Comparison of ENCODE assay signal across 11 mouse cellular contexts in the genomic region with DNA sequence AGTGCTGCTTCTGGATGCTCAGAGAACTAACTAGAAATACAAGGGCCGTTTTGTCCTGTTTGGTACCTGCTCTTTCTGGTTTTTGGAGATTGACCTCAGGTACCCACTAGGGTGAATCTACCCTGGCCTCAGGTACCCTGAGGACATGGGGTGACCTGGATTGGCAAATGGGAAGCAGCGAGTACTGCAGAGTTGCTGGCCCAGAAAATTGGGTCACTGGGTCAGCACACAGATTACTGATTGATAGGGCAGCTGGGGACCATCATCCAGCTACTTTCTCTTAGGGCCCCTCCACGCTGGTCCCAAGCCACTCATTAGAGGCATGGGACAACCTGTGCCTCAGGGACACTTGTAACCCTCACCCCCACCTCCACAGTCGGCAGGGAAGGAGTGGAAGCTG. TPM values are rescaled to one million over a fixed set of nuclear protein-coding genes. Genes with fewer than 3 reads are reported as not detected.
A peak's percentile ranks its signal among the peaks of the same experiment; 100 is the strongest.
DNase-seq lines count a peak whose midpoint lies in the region; ATAC-seq and TF ChIP-seq lines count a peak whose summit lies in the region.
"Had no signal": no experiment of that assay in that cellular context is flagged by ENCODE, and none has a peak within 500 bp of the region (broad histone marks: within the 10 kb centered on the region; RNA-seq: fewer than 3 reads in every experiment).

No protein-coding gene starts in this region.

- intact Hi-C loops in gastrocnemius, adult 2 months (cut with DNase I), result loop anchor here (5.0 kb wide), 1 partner anchor 42 kb away; no protein-coding TSS in a partner anchor

- no peak for ATAC-seq in lung, embryonic 16.5 days (ENCODE audit: low read depth)

- TF ChIP-seq CTCF in gastrocnemius, adult 2 months (IDR thresholded peaks at IDR 0.05), result no peak
- no peak for TF ChIP-seq CTCF in small intestine, adult 2 months (IDR thresholded peaks at IDR 0.05; ENCODE audit: extremely low read depth, insufficient read length, insufficient replicate concordance, low read depth, low read length)

- H3K4me2 ChIP-seq in lung, embryonic 16.5 days (ENCODE audit: low read depth, low read length), result no peak overlapping the region

- H3K27me3 ChIP-seq in lung, embryonic 16.5 days (ENCODE audit: control insufficient read depth, insufficient read depth, low read depth, low read length), result no peaks in the 10 kb centered on the region
- H3K27me3 ChIP-seq in small intestine, adult 2 months (ENCODE audit: control insufficient read depth, insufficient read depth, low read length), result no peaks in the 10 kb centered on the region

- H3K36me3 ChIP-seq in lung, embryonic 16.5 days (ENCODE audit: control insufficient read depth, insufficient read depth, low read length), result no peaks in the 10 kb centered on the region
- H3K36me3 ChIP-seq in small intestine, adult 2 months (ENCODE audit: control insufficient read depth, insufficient read depth, low read length), result peaks cover 15% of the 10 kb centered on the region

- H3K9ac ChIP-seq in lung, embryonic 16.5 days (ENCODE audit: low read length), result peak overlapping the region; percentile 37; the same call in 1 of the 2 replicates

- H3K27ac ChIP-seq in gastrocnemius, adult 2 months, result peak overlapping the region; percentile 88
- no peak overlapping the region for H3K27ac ChIP-seq in lung, embryonic 16.5 days (ENCODE audit: low read length)
- H3K27ac ChIP-seq in small intestine, adult 2 months (ENCODE audit: insufficient read depth, low read depth, low read length), result peak overlapping the region; percentile 89

- H3K9me3 ChIP-seq in lung, embryonic 16.5 days (ENCODE audit: control insufficient read depth, low read length), result no peaks in the 10 kb centered on the region
- H3K9me3 ChIP-seq: G1E had no signal

- WGBS in lung, embryonic 16.5 days, result 27% methylated on average over 4 of the region's 4 CpGs
- WGBS in small intestine, adult 2 months, result 27% methylated on average over 4 of the region's 4 CpGs

- H3K4me1 ChIP-seq in lung, embryonic 16.5 days (replicated peaks; ENCODE audit: control insufficient read depth, insufficient read depth, low read length), result peaks cover 28% of the 10 kb centered on the region
- peaks cover 64% of the 10 kb centered on the region for H3K4me1 ChIP-seq in small intestine, adult 2 months (ENCODE audit: control insufficient read depth, insufficient read depth, insufficient read length, low read length)

- no peak overlapping the region for H3K4me3 ChIP-seq in gastrocnemius, adult 2 months
- H3K4me3 ChIP-seq in lung, embryonic 16.5 days (ENCODE audit: low read length), result no peak overlapping the region
- peak overlapping the region; percentile 45; the same call in 1 of the 2 replicates for H3K4me3 ChIP-seq in small intestine, adult 2 months (ENCODE audit: low read depth, low read length)

- DNase-seq in gastrocnemius, adult 2 months, result no peak
- no peak for DNase-seq in gastrocnemius, adult 18-20 months (ENCODE audit: low spot score)
- no peak for DNase-seq in lung, postnatal 36 days
- peak; percentile 65 to 83 for DNase-seq in kidney, postnatal 25 days
- DNase-seq in testis, postnatal 10 days (ENCODE audit: low spot score), result no peak
- DNase-seq in cerebellum, adult 9-11 months, result no peak
- DNase-seq: cerebellum, postnatal 25 days; gastrocnemius, postnatal 10 days had no signal

- no peak for TF ChIP-seq POLR2A in small intestine, adult 2 months (IDR thresholded peaks at IDR 0.05; ENCODE audit: low read depth, low read length)

RNA-seq across cellular contexts. Expression of a gene that starts 34.1 kb away (rescaled TPM):
- total RNA-seq in gastrocnemius, adult 2 months (2021), result 10 to 100 TPM in 1 of 2 experiments, 1 to 10 TPM in 1; 9.4 to 11.2 TPM
- 10 to 100 TPM; 10.3 to 11.2 TPM for total RNA-seq in gastrocnemius, adult 18-20 months (2021)
- polyA plus RNA-seq in lung, embryonic 16.5 days (2015; fragmentation: Nextera tagmentation; extraction: Ambion mirVana), result 22.1 and 32.4 TPM in 2 replicates
- polyA plus RNA-seq in small intestine, adult 2 months (2012; rRNA removed), result 13.3 and 16.6 TPM in 2 replicates

RNA-seq across cellular contexts. Expression of a gene that starts 46.7 kb away (rescaled TPM):
- total RNA-seq in gastrocnemius, adult 2 months (2021), result 10 to 100 TPM; 29.1 to 30.7 TPM
- total RNA-seq in gastrocnemius, adult 18-20 months (2021), result 10 to 100 TPM; 26.3 to 27.2 TPM
- polyA plus RNA-seq in lung, embryonic 16.5 days (2015; fragmentation: Nextera tagmentation; extraction: Ambion mirVana), result 2.7 TPM in 2 replicates
- 118 and 203 TPM in 2 replicates for polyA plus RNA-seq in small intestine, adult 2 months (2012; rRNA removed)

RNA-seq across cellular contexts. Expression of a gene that starts 49.0 kb away (rescaled TPM):
- 100 to 1,000 TPM; 382 to 410 TPM for total RNA-seq in gastrocnemius, adult 2 months (2021)
- 100 to 1,000 TPM; 418 to 419 TPM for total RNA-seq in gastrocnemius, adult 18-20 months (2021)
- polyA plus RNA-seq in lung, embryonic 16.5 days (2015; fragmentation: Nextera tagmentation; extraction: Ambion mirVana), result 615 and 635 TPM in 2 replicates
- 1,432 and 2,365 TPM in 2 replicates for polyA plus RNA-seq in small intestine, adult 2 months (2012; rRNA removed)

Comparison
In these comparisons a context has a peak if more than half of its experiments do, and no peak if none do; other contexts are left out.
1. DNase-seq: peak in kidney, postnatal 25 days (2 of 2); none in gastrocnemius, adult 2 months (single experiment), gastrocnemius, adult 18-20 months (single experiment), lung, postnatal 36 days (single experiment), testis, postnatal 10 days (single experiment) and cerebellum, adult 9-11 months (single experiment).